Mouse (Mus musculus) midbrain, postnatal 0 days (tissue): ENCODE data around the gene Dnah5. TPM values are rescaled to one million over a fixed set of nuclear protein-coding genes. Genes with fewer than 3 reads are reported as not detected.
"Not testable (repeated sequence)": the region's sequence is repeated elsewhere in the genome, so short reads cannot be mapped to it uniquely, and the experiment has no call there.

Experiments
- ATAC-seq: fragments of 200-750 bp; cut with Nextera tagmentation; 2 replicates; pipeline ENCODE4 v1.8.0; 2017; ENCODE audit warnings: moderate number of reproducible peaks, mild to moderate bottlenecking, moderate TSS enrichment, moderate library complexity; ENCODE audit not compliant: low FRiP score
- DNase-seq: peaks from one replicate; pipeline ENCODE4 v3.0.0-alpha.2; 2015; ENCODE audit warnings: low spot score
- H3K27ac ChIP-seq: fragments of 300-500 bp; sonication (generic); 2 replicates; pipeline ENCODE4 v1.5.1; 2014; ENCODE audit warnings: low read depth, mild to moderate bottlenecking, low read length, mixed read lengths
- H3K27me3 ChIP-seq: fragments of 300-500 bp; sonication (generic); 2 replicates; pipeline ENCODE4 v1.6.1; 2014; ENCODE audit warnings: low read length, control low read depth, mixed read lengths; ENCODE audit not compliant: insufficient read depth
- H3K36me3 ChIP-seq: fragments of 300-500 bp; sonication (generic); 2 replicates; pipeline ENCODE4 v1.6.1; 2014; ENCODE audit warnings: low read length, control low read depth, mixed read lengths; ENCODE audit not compliant: insufficient read depth
- H3K4me1 ChIP-seq: fragments of 300-500 bp; sonication (generic); 2 replicates; pipeline ENCODE4 v1.6.1; 2014; ENCODE audit warnings: mild to moderate bottlenecking, control low read depth, antibody characterized with exemption, low read length, mixed read lengths; ENCODE audit not compliant: insufficient read depth
- H3K4me2 ChIP-seq: fragments of 300-500 bp; sonication (generic); 2 replicates; pipeline ENCODE4 v1.6.1; 2014; ENCODE audit warnings: low read depth, mild to moderate bottlenecking, low read length, mixed read lengths; ENCODE audit not compliant: poor library complexity, severe bottlenecking
- H3K4me3 ChIP-seq: fragments of 300-500 bp; sonication (generic); 2 replicates; pipeline ENCODE4 v1.5.1; 2014; ENCODE audit warnings: low read depth, mild to moderate bottlenecking, low read length, moderate library complexity
- H3K9ac ChIP-seq: fragments of 300-500 bp; sonication (generic); replicated peaks from 2 replicates; pipeline ENCODE4 v1.6.1; 2014; ENCODE audit warnings: mild to moderate bottlenecking, low read length, moderate library complexity, mixed read lengths; ENCODE audit not compliant: poor library complexity, severe bottlenecking
- H3K9me3 ChIP-seq: fragments of 300-500 bp; sonication (generic); 2 replicates; pipeline ENCODE4 v1.6.1; 2016; ENCODE audit warnings: low read length, control low read depth
- CTCF ChIP-seq: IDR thresholded peaks from 2 replicates; pipeline ENCODE4 v1.5.1; 2016; ENCODE audit warnings: antibody characterized with exemption, mild to moderate bottlenecking
- WGBS: fragments of 180-500 bp; shearing (Covaris S2); extraction: QIAGEN DNeasy Blood & Tissue Kit; methylation state at CpG from one replicate; pipeline ENCODE4 v1.1.7; 2014; 5-methylcytosine and 5-hydroxymethylcytosine counted together
- polyA plus RNA-seq: library from polyadenylated mRNA; unstranded; fragments of >200 nt; fragmentation: Nextera tagmentation; extraction: Ambion mirVana; gene quantifications from 2 replicates; pipeline ENCODE4 v1.2.1, GENCODE M21; 2015
- total RNA-seq: library from RNA; depleted of rRNA; stranded (reverse); fragments of >200 nt; gene quantifications from 2 replicates; pipeline ENCODE4 v1.2.3, GENCODE M21; 2014; rRNA removed

Gene Dnah5
- total and polyA plus RNA-seq, 2 experiments from 2014 or later, result 0.19 to 1.4 TPM

GRCm38 (mm10) chr15:28444494-28444893 is 240.9 kb downstream of the Dnah5 start:
- H3K27ac ChIP-seq, result no peak overlapping the region
- WGBS, result 97% methylated on average over 4 of the region's 4 CpGs
- no peak for DNase-seq
- no peak overlapping the region for H3K9ac ChIP-seq
- no peaks in the 10 kb centered on the region for H3K27me3 ChIP-seq
- H3K36me3 ChIP-seq, result no peaks in the 10 kb centered on the region
- no peaks in the 10 kb centered on the region for H3K9me3 ChIP-seq
- TF ChIP-seq CTCF, result no peak
- no peak for ATAC-seq
- H3K4me3 ChIP-seq, result no peak overlapping the region
- no peaks in the 10 kb centered on the region for H3K4me1 ChIP-seq
- no peak overlapping the region for H3K4me2 ChIP-seq

GRCm38 (mm10) chr15:28461091-28461778 is 257.7 kb downstream of the Dnah5 start:
- not testable (repeated sequence) for H3K4me3 ChIP-seq, ATAC-seq, H3K9me3 ChIP-seq, H3K36me3 ChIP-seq, DNase-seq, H3K27me3 ChIP-seq, H3K4me1 ChIP-seq, H3K4me2 ChIP-seq, H3K27ac ChIP-seq, H3K9ac ChIP-seq
- 91% methylated on average over 2 of the region's 2 CpGs for WGBS

DNA sequence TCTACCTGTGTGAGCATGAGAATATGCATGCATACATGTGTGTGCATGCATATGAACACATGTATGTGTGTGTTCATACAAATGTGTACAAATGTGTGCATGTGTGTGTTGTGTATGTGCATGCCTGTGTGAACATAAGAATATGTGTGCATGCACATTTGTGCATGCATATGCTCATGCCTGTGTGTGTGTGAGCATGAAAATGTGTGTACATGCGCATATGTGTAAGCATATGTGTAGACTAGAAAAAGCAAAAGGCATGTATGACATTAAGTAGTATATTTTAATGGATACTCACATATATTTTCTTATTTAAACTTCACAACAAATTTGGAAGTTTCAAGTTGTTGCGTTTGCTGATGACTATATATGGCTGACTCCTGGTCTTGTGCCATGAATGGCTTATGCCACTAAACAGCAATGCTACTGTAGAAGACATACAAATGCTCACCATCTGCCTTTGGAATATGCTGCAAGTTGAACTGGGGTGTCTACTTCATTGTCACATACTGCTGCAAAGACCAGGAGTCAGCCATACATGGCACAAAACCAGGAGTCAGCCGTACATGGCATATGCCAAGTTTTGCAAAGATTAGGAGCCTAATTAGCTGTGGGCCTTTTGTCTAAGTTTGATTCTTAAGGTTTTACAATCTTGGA is 263.2 kb downstream of the Dnah5 start:
- Histone ChIP-seq H3K36me3 (no peaks in the 10 kb centered on the region), H3K9me3 (no peaks in the 10 kb centered on the region), H3K4me1 (no peaks in the 10 kb centered on the region), H3K27me3 (no peaks in the 10 kb centered on the region), H3K9ac (no peak overlapping the region), H3K4me3 (no peak overlapping the region), H3K27ac (no peak overlapping the region), H3K4me2 (no peak overlapping the region)
- 94% methylated on average over 3 of the region's 3 CpGs for WGBS
- no peak for TF ChIP-seq CTCF
- peak; percentile 1 for DNase-seq
- ATAC-seq, result no peak

DNA sequence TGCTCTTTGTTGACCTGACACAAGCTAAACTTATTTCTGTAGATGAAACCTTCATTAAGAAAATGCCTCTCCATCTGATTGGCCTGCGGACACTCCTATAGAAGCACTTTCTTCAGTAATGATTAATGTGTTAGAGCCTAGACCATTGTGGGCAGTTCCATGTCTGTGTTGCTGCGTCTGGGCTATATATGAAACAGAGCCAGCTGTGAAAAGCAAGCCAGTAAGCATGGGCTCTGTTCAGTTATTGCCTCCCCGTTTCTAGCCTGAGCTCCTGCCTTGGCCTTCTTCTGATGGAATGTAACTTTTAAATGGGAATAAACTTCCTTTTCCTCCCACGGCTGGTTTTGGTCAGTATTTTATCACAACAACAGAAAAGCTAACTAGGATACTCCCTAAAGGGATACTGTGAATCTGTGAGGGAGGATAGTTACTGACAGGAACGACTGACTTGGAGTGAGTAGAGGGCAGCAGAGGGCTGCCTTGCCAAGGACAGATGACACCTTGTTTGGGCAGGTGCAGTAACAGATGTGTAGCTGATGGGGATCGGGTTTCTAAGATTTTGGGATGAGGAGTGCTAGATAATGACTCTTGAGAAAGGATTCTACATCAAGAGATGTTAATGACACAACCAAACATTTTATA is 270.3 kb downstream of the Dnah5 start:
- no peak overlapping the region for H3K4me2 ChIP-seq
- DNase-seq, result no peak
- no peaks in the 10 kb centered on the region for H3K9me3 ChIP-seq
- ATAC-seq, result no peak
- no peak overlapping the region for H3K27ac ChIP-seq
- H3K4me3 ChIP-seq, result no peak overlapping the region
- H3K36me3 ChIP-seq, result no peaks in the 10 kb centered on the region
- no peaks in the 10 kb centered on the region for H3K27me3 ChIP-seq
- no peak for TF ChIP-seq CTCF
- WGBS, result 81% methylated on average over 6 of the region's 6 CpGs
- H3K4me1 ChIP-seq, result no peaks in the 10 kb centered on the region
- H3K9ac ChIP-seq, result no peak overlapping the region

GRCm38 (mm10) chr15:28502820-28503219 is 299.3 kb downstream of the Dnah5 start:
- H3K9me3 ChIP-seq, result no peaks in the 10 kb centered on the region
- H3K4me2 ChIP-seq, result no peak overlapping the region
- DNase-seq, result peak; percentile 69
- H3K27me3 ChIP-seq, result no peaks in the 10 kb centered on the region
- H3K4me1 ChIP-seq, result no peaks in the 10 kb centered on the region
- no peak overlapping the region for H3K27ac ChIP-seq
- no peak overlapping the region for H3K9ac ChIP-seq
- no peaks in the 10 kb centered on the region for H3K36me3 ChIP-seq
- no peak overlapping the region for H3K4me3 ChIP-seq
- WGBS, result 49% methylated on average over 4 of the region's 4 CpGs
- peak; percentile 67 for TF ChIP-seq CTCF
- ATAC-seq, result no peak

DNA sequence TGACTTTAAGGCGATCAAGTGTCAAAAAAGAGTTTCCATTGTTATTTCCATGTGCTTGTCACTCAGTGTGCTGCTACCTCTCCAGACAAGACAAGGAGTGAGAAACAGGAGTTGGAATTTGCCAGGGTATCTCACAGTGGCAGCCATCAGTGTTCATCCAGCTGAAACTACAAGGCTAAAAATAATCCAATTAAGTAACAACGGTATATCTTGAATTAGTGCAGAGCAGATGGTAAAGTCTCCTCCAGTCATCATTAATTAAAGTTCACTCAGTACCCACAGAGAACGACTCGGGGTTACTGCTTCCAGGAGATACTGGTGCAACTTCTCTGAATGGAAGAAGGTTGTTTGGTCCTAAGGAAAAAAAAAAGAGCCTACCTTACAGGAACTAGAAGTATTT is 311.6 kb downstream of the Dnah5 start:
- no peak overlapping the region for H3K4me2 ChIP-seq
- DNase-seq (peak; percentile 50), ATAC-seq (no peak)
- no peak for TF ChIP-seq CTCF
- no peak overlapping the region for H3K27ac ChIP-seq
- H3K4me3 ChIP-seq, result no peak overlapping the region
- H3K9ac ChIP-seq, result no peak overlapping the region
- H3K36me3 ChIP-seq, result no peaks in the 10 kb centered on the region
- no peaks in the 10 kb centered on the region for H3K9me3 ChIP-seq
- no peaks in the 10 kb centered on the region for H3K4me1 ChIP-seq
- 57% methylated on average over 4 of the region's 4 CpGs for WGBS
- H3K27me3 ChIP-seq, result no peaks in the 10 kb centered on the region

Other genes with a start within 250 kb of the Dnah5 start
- gene Trio, start 177.9 kb upstream of the Dnah5 start, total RNA-seq, result 213 and 251 TPM in 2 replicates
- gene Trio, start 177.9 kb upstream of the Dnah5 start, polyA plus RNA-seq, result 19.0 and 23.3 TPM in 2 replicates